Mouse (Mus musculus) cerebellum, adult 2 months (tissue): ENCODE results near the gene Hal.

Source experiments
- CTCF ChIP-seq: fragments of 200-500 bp; IDR thresholded peaks from 2 replicates; pipeline ENCODE4 v1.5.1; 2011; ENCODE audit warnings: low read depth, mild to moderate bottlenecking, control low read depth, low read length, moderate library complexity, borderline replicate concordance; ENCODE audit not compliant: insufficient read depth
- POLR2A ChIP-seq: fragments of 200-500 bp; IDR thresholded peaks from 2 replicates; pipeline ENCODE4 v1.6.1; 2011; ENCODE audit warnings: low read length, control low read depth, borderline replicate concordance; ENCODE audit not compliant: insufficient read depth

GRCm38 (mm10) chr10:93568671-93569070, 80.1 kb downstream of the Hal start:
- TF ChIP-seq CTCF (no peak), POLR2A (no peak)
